Mouse (Mus musculus) cerebellum, adult 11 months (tissue): Measurements from ENCODE around the gene Slc25a5.
"Not testable (repeated sequence)": the region's sequence is repeated elsewhere in the genome, so short reads cannot be mapped to it uniquely, and the experiment has no call there.

Source experiments
- DNase-seq: peaks from one replicate; pipeline ENCODE4 v3.0.0; 2022

Slc25a5 gene

DNA sequence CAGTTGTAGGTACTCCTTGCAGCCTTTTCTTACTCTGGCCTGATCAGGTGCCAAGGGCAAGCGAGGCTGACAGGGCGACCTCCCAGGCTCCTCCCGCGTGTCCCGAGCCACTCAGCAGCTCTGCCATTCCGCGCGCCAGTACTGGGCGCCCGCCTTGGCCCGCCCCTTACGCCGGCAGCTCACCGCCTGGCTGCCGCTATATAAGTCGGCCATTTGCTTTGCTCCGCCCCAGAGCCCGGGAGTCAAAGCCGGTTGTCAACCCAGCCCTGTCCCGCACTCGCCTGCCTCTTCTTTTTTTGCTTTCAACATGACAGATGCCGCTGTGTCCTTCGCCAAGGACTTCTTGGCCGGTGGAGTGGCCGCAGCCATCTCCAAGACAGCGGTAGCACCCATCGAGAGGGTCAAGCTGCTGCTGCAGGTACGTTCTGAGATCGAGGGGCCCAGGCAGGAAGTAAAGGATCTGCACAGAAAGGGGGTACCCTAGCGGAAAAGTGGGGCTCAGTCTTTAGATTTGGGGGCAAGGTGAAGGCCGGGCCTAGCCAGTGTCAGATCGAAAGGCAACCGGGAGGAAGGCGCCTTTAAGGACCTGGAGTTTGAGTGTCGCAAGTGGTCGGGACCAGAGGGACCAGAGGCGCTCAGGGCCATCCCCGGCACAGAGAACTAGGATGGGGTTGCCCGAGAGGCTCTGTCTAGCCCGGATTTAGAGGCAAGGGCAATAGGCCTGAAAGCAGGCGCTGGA, at the start of gene Slc25a5:
Gene Slc25a5 (plus strand): TSS at position 228 of the 739 bp plus-strand sequence.
- DNase-seq: peak; percentile 83

DNA sequence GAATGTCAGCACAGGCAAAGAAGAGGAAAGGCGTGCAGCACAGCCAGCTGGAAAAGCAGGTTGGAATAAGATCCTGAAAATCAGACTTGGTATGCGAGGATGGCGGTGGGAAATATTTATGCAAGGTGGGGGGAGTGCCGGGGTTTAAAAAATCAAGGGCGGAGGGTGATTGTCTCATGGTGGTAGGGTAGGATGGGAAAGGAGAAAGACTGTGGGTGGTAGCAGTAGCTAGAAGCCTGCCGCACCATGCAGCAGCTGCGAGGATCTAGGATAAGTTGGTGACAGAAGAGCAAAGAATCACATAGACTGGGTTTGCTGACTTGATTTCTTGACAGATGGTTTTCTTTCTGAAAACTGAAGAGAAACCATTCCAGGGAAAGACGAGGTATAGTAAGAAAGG, 48.7 kb upstream of the Slc25a5 start:
- no peak for DNase-seq

DNA sequence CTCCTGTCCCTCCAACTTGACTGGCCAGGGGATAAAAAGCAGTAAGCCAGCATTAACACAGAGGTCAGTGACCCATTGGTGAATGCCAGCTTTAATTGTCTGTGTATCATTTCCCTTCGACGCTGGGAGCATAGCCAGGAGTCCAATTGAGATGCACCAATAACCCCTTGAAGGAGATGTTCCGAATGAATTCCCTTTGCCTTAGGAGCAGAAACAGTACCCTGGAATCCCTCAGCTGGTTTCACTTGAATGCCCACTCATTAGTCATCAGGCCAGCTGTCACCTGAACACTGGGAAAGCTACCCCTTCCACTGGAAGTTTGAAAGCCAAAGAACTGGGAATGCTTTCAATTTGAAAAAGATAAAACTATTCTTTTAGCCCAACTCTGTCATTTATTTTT, 46.9 kb upstream of the Slc25a5 start:
- no peak for DNase-seq

DNA sequence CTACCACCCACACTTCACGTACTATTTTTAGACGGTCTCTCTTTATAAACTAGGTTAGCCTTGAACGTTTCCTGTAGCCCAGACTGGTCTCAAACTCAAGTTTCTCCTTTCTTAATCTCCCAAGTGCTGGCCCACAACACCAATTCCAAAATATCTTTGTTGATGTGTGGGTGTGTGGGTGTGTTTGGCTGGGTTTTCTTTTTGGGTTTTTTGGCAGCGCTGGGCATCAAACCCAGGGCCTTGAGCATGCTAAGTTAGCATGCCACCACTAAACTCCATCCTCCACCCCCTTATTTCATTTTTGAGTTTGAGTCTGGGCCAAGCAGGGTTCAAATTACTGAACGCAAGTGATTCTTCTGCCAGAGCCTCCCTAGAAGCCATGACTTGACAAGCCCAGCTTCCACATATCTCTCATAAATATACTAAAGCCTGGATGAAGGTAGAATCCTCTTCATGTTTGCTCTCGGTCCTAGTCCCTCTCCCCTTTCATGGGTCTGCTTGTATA, 46.1 kb upstream of the Slc25a5 start:
- no peak for DNase-seq

DNA sequence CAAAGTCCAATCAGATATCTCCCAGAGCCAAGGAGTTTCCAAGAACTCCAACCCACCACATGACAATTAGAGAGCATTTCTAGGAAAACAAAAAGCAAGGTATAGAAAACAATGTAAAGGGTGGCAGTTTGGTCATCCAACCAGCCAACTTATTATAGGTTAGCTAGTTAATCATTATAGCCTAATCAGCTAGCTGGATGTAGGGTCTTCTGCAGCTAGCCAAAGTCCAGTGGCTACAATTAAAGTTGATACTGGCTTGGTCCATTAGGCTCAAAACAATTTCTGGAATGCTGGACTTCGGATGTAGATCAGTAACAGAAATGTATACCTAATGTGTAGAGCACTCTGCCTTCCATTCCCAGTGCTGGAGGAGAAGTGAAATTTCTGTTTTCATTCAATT, 44.9 kb upstream of the Slc25a5 start:
- no peak for DNase-seq

DNA sequence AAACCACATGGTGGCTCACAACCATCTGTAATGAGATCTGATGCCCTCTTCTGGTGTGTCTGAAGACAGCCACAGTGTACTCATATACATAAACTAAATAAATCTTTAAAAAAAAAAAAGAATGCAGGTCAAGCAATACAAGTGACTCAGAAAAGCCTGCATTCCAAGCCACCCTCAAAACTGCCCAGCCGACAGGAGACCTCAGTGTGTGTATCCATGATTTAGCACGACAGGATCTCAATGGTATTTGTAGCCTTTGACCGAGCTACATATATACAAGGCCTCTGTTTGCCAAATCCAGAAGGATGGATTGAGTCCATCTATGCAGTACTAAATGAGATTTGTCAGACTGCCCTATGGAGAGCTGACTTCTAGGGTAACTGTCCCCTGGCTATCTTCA, 42.9 kb upstream of the Slc25a5 start:
- no peak for DNase-seq

DNA sequence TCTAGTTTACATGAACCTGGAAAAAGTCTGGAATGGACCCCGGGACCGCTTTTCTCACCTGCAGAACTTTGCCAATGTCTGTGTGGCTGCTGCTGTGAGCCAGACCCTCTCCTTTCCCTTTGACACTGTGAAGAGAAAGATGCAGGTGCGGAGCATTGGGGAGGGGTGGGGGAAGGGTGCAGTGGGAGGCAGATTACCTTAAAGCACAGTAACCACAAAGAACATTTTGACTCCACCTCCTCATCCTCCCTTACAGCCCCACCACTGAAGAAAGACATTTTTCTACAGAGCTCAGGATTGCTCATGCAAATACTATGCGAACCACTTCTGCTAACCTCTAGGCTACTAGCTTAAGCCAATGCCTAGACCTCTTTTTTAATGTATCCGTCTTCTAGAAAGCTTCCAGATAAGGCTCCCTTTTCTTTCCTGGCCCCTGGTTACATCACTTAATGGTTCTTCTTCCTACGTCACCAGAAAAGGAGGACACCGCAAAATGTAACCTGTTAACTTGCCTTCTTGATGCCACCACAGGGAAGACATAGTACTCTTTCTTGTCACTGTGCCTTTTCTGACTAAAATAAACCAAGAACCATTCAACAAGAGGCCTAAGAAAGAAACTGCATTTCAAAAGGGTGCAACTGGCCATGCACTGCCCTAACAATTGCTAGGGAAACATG, 37.5 kb upstream of the Slc25a5 start:
- no peak for DNase-seq

DNA sequence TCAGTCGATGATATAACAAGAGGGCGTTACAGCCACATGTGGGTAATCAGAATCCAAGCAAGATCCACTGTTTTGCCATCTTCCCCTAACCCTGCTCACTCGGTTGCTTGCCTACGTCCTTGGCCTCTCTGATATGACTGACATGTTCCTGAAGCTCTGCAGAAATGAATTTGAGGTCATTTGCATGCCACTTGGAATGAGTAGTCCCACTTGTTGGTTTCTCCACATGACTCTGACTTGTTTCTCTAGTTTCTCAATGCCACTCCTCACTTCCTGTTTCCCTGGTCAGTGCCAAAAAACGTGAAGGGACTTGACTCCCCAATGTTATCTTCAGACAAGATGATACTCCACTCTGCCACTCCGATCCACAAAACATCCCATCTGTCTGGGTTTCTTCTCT, 36.9 kb upstream of the Slc25a5 start:
- DNase-seq: no peak

DNA sequence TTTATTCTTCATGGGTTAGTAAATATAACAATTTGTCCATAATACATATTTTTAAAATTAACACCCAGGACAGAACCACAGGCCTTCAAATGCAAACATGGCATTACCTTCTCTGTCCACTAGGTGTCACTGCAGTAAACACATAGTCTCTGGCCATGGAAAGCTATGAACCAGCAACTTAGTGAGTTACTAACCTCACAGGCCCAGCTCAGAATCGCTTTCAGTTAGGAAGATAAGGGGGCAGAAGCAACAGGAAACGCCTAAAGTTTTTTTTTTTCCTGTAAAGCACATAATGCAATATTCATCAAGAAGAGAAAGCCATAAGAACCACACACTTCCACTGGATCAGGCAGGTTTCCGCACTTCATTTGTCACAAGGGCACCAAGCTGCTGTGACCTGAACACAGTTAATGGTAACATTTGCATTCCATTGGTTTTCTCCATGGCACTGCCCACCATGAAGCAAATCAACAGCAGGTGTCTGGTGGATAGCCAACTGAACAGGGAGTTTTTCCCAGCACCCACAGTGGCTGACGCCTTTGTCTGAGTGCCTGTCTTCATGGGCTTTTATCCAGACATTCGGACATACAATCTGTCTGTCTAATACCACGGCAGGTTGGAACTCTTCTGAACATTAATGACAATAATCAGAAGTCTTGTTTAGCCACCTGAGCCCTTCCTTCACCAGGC, 34.4 kb upstream of the Slc25a5 start:
- DNase-seq: peak; percentile 35

DNA sequence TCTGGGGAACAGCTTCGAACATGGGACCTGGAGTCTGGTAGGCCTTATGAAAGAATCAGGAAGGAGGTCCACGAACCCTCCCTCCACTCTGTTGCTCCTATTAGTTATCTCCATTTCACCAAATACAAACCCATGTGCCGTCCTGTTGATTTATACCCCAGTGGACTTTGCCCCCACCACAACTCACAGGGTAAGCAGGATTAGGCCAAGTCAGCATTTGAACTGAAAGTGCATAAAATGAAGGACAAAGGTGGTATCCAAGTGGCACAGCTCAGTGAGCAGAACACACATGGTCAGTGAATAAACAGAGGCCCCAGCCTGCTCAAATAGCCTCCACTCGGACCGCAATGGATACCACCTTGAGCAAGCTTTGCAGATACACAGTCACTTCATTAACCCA, 33.2 kb upstream of the Slc25a5 start:
- DNase-seq: no peak

DNA sequence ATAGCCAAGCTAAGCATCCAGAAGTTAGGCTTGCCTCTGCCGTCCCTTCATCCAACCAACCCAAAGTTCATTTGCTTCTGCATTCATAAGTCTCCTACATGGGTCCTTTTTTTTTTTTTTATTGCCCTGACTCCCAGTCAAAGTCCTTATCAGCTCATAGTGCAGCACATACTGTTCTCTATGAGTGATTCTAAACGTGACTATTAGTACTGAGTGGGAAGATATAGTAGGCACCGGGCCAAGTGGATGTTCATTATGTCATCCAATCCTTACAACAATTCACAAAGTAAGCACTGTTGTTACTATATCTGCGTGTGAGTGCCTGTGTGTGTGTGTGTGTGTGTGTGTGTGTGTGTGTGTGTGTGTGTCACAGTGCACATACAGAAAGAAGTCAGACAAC, 32.6 kb upstream of the Slc25a5 start:
- DNase-seq: no peak

DNA sequence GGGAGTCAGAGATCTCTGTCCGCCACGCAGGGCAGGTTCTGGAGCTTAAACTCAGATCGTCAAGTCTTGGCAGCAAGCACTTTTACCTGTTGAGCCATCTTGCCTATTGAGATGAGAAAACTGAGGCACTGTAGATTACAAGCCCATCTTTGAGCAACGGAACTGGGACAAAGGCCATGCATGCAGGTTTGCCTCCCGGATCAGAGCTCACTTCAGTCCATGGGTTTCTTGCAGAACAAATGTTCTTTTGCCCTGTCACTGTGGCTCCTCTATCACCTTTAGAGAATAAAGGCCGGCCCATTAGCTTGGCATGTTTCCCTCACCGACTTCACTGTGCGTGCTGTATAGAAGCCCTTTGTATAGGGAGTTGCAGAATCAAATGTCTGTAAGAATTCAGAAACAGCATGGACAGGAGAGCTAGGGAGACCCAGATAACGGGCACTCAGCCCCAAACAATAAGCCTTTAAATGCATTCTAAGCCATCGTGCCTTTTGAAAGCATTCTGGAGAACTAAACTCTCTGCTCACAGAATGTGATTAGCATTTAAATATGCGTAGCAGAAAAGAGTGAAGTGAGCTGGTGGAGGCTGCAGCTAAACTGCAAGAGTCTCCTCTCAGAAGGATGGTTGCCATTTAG, 32.0 kb upstream of the Slc25a5 start:
- no peak for DNase-seq

DNA sequence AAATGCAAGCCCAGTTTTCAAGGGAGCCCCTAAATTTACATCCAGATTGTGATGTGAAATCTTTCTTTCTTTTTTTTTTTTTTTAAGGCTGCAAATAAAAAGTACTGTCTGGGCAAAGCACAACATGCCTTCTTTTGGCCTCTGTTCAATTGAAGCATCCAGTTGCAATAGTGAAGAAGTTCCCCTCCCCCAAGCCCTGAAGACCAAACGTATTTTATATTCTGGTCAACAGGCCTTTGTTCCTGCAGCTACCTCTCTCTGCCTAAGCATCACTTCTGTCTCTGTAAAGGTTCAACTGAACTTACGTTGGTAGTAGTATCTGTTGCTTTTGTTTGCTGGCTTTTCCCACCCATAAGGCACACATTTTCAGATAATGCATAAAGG, 31.5 kb upstream of the Slc25a5 start:
- DNase-seq: no peak

DNA sequence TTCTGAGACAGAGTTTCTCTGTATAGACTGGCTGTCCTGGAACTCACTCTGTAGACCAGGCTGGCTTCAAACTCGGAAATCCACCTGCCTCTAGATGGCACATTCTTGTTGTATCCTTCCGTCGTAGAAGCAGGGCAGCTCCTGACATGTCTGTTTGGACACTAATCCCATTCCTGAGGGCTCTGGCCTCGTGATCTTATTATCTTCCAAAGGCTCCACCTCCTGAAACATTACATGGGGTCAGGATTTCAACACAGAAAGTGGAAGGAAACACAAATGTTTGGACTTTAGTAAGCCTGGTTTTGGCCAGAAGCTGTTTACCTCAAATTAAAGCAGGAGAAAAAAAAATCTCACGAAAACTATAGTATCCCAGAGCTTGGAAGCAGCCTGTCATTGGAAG, 28.1 kb upstream of the Slc25a5 start:
- DNase-seq: no peak

DNA sequence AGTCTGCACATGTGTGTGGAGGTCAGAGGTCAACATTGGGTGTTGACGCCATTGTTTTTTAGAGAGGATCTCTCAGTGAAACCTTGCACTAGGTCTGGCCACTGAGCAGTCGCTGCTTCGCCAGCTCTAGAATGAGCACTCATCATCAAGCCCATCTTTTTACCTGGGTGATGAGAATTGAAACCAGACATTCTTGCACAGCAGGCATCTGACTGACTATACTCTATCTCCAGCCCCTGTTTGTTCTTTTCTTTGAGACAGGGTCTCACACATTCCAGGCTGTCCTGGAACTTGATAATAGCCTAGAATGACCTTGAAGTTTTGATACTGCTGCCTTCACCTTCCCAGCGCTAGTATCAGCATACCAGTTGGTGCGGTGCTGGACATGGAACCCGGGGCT, 22.9 kb upstream of the Slc25a5 start:
- DNase-seq: no peak

DNA sequence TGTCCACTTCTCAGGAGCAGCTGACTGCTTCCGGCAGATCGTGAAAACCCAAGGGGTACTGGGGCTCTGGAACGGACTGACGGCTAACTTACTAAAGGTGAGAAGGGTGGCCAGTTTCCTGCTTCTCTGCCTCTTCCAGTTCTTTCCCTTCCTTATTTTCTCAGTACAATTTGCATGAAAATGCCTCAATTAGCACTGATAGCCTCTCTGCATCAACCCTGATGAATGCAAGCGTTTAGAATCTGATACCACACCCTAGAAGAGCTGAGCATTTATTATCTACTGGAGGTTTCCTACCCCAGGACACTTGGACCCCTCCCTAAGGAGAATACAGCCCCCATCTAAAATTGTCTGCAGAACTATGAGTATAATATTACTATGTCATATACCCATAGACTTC, 19.9 kb upstream of the Slc25a5 start:
- DNase-seq: no peak

DNA sequence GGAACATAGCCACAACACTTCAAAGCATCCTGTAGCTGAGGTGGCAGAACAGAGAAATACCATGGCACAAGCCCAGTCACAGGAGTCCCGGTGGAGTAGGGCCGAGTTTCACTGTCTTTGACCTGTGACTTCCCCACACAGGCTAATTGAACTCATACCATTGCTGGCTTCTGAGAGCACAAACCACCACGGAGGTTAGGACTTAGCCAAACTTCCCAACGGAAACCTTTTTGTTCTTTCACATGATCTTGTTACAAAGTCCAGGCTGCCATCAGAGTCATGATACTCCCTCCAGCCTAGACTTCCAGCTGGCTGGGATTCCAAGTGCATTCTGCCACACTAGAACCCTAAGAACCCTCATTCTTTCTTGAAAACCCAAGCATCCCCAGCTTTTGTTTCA, 17.8 kb upstream of the Slc25a5 start:
- no peak for DNase-seq

DNA sequence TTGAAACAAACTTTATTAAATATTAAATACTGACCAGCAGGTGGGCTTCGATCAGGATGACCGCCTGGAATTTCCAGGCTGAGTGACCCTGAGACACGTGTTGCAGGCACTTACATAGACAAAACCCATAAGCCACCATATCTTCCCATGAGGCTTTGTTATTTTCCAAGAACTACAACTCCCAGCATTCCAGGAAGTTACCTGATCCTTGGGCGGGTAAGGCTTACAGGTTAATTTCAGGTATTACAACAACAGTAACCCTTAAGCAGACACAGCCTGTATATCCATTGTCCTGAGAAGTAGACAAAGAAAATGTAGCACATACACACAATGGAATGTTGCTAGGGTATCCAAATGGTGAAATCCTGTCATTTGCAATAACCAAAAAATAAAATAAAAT, 6.1 kb upstream of the Slc25a5 start:
- DNase-seq: no peak

DNA sequence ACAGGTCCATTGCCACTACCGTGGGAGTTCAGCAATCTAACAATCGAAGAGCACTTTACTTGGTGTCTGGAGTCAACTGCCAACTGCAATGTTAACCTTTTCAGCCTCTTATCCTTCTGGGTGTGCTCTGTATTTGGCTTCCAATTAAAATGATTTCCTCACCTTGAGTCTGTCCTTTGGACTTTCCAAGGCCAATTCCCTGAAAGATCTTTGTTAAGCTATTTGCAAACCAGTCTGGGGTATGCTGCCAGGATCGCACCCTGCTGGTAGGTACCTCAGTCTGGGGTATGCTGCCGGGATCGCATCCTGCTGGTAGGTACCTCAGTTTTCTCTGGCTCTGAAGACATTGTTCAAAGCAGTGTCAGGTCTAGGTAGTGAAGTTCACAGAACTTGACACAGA, 880 bp upstream of the Slc25a5 start:
- DNase-seq: no peak

DNA sequence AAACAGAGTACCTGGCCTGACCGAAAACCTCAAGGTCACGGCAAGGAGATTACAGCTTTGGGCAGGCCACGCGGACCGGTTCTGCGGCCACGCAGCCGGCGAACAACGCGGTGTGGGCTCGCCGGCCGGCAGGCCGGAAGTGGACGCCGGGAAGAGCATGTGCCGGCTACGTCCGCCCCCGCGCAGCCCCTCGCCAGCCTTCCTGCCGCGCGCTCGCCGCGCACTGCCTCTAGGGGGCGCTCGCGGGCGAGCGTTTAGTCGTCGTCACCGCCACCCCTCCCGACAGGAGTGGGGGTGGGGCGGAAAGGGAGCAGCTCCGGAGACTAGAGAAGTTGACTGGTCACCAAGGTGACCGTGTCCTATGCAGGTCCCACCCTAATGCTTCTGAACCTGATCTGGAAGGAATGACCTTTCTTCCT, 721 bp downstream of the Slc25a5 start:
- DNase-seq: peak; percentile 82

DNA sequence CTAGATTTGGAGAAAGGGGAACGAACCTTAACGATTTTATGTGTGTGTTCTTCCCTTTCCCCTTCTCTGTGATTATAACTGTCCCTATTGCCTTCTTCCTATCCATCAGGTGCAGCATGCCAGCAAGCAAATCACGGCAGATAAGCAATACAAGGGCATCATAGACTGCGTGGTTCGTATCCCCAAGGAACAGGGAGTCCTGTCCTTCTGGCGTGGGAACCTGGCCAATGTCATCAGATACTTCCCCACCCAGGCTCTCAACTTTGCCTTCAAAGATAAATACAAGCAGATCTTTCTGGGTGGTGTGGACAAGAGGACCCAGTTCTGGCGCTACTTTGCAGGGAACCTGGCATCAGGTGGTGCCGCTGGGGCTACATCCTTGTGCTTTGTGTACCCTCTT, 1.3 kb downstream of the Slc25a5 start:
- not testable (repeated sequence) for DNase-seq

DNA sequence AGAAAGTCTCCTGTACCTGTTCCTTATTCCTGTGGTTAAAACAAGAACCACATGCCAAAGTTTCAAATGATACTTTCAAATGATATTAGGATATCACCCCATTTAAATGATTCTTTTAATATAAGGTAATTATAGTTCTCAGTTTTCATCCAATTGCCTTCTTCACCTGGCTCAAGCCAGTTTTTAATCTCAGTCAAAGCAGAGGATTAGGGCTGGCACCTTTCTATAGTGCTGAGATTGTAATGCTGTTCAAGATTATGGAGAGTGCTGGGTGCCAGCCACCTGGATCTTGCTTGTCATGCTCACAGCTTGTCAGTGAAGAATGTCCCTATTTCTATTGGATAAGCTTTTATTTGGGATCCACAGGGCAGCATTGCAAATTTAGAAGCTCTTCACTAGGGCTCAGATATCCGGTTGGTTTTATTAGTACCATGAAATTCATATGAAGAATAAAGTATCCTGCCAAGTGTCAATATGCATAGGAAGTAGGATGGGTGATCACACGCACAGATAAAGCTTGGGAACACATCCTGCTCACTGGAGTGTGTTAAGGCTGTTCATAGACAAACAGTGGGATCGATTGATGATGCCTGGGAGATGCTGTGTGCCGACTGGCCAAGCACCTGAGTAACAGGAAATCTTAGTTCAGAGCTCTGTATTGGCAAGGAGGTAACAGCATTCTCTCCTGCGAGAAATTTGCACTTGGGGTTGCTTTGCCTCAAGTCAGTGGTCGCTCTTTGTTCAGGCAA, 3.9 kb downstream of the Slc25a5 start:
- DNase-seq: no peak

DNA sequence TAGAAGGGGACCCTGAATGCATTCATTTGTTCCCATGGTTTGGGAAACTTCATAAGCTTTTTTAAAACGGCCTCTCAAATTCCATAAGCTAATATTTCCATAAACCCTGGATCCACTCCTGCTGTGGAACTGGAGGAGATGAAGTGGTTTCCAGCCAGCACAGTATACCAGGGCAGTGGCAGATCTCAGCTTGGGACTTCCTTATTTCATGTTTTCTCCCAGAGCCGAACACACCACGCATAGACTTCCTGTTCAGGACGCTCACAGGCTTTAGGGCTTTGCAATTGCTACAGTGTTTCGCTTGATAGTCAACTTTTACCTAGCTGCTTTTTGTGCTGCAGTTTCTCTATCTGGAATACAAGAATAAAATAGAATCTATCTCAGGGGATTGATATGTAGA, 7.7 kb downstream of the Slc25a5 start:
- no peak for DNase-seq
